Mouse (Mus musculus) testis, adult 2 months (tissue): ENCODE results near the gene Bcdin3d. TPM values are rescaled to one million over a fixed set of nuclear protein-coding genes. Genes with fewer than 3 reads are reported as not detected.

Source experiments
- H3K27ac ChIP-seq: fragments of 200-500 bp; 2 replicates; pipeline ENCODE4 v1.5.1; 2012; ENCODE audit warnings: low read depth, low read length; ENCODE audit not compliant: control insufficient read depth, insufficient read depth
- H3K27me3 ChIP-seq: fragments of 200-500 bp; 2 replicates; pipeline ENCODE4 v1.6.1; 2012; ENCODE audit warnings: mild to moderate bottlenecking, low read length, moderate library complexity; ENCODE audit not compliant: control insufficient read depth, insufficient read depth
- H3K36me3 ChIP-seq: fragments of 200-500 bp; 2 replicates; pipeline ENCODE4 v1.6.1; 2012; ENCODE audit warnings: mild to moderate bottlenecking, low read length; ENCODE audit not compliant: control insufficient read depth, insufficient read depth
- H3K4me1 ChIP-seq: fragments of 200-500 bp; 2 replicates; pipeline ENCODE4 v1.6.1; 2012; ENCODE audit warnings: low read length; ENCODE audit not compliant: control insufficient read depth, insufficient read depth
- H3K4me3 ChIP-seq: fragments of 200-500 bp; 2 replicates; pipeline ENCODE4 v1.5.1; 2012; ENCODE audit warnings: low read depth, mild to moderate bottlenecking, low read length, moderate library complexity, mixed read lengths; ENCODE audit not compliant: control insufficient read depth
- CTCF ChIP-seq: fragments of 200-500 bp; IDR thresholded peaks from 2 replicates; pipeline ENCODE4 v1.5.1; 2012; ENCODE audit warnings: low read depth, mild to moderate bottlenecking, inconsistent platforms, low read length, moderate library complexity; ENCODE audit not compliant: control insufficient read depth, insufficient read depth, insufficient replicate concordance
- POLR2A ChIP-seq: fragments of 200-500 bp; IDR thresholded peaks from 2 replicates; pipeline ENCODE4 v1.6.1; 2012; ENCODE audit warnings: low read depth, mild to moderate bottlenecking, inconsistent platforms, low read length, moderate library complexity; ENCODE audit not compliant: control insufficient read depth
- polyA plus RNA-seq: library from polyadenylated mRNA; depleted of rRNA; stranded (reverse); fragments of >200 nt; gene quantifications from 2 replicates; pipeline ENCODE4 v1.2.3, GENCODE M21; 2012

Bcdin3d gene
- polyA plus RNA-seq, 1 experiment: 4.6 TPM

DNA sequence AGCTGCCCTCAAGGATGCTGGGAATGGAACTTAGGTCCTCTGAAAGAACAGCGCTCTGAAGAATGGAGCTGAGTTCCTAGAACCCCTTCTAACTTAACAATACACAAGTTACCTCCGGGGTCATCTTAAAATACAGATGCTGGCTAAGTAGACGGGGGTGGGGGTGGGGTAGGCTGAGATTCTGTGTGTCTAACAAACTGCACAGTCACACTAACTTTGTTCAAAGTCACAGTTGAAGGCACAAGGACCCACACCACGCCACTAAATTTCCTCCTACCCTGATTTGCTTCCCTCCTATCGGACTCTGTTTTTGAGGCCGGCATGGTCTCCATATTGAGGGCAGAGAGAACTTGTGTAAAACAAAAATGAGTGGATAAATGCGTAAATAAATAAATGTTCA is 1.6 kb downstream of the Bcdin3d start:
- Histone ChIP-seq H3K27me3 (no peaks in the 10 kb centered on the region), H3K36me3 (no peaks in the 10 kb centered on the region), H3K27ac (no peak overlapping the region), H3K4me1 (peaks cover 22% of the 10 kb centered on the region), H3K4me3 (no peak overlapping the region)
- TF ChIP-seq POLR2A: no peak
- no peak for TF ChIP-seq CTCF

- Histone ChIP-seq H3K27me3 (no peaks in the 10 kb centered on the region), H3K27ac (no peak overlapping the region)
Observed at GRCm38 (mm10) chr15:99471677-99472063, 2.9 kb downstream of the Bcdin3d start.

DNA sequence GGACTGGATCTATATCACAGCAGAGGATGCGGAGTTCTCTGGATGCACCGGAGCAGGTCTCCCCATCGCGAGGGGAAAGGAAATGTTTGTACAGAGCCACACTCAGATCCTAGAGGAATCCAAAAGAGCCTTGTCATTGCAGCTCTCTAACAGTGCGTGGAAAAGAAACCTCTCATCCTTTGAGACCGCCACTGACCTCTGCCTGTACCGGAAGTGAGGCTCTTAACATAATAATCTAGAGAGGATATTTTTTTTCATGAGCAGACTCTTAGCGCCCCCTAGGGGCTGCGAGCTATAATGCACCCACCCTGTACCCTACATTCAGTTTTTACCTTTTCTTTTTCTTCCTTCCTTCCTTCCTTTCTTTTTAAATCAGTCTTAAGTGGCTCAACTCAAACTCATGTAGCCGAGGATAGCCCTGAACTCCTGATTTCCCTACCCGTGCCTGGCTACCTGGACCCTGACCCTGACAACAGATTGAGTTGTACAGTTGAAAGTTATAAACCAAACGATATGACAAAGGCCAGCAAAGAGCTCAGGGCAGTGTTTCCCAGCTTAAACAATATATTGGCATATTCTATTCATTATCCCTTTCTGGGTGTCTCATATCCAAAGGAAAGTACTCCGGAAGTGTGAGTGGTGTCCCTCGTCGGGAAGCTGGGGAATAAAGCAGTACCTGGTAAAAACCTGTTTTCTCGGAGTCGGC is 3.4 kb downstream of the Bcdin3d start:
- Histone ChIP-seq H3K4me1 (peaks cover 22% of the 10 kb centered on the region), H3K27me3 (no peaks in the 10 kb centered on the region), H3K36me3 (no peaks in the 10 kb centered on the region), H3K4me3 (peak overlapping the region; percentile 8), H3K27ac (no peak overlapping the region; the same call in 1 of the 2 replicates)
- no peak for TF ChIP-seq POLR2A
- no peak for TF ChIP-seq CTCF

More at GRCm38 (mm10) chr15:99471677-99472063, 2.9 kb downstream of the Bcdin3d start:
- Histone ChIP-seq H3K4me1 (peaks cover 22% of the 10 kb centered on the region), H3K4me3 (no peak overlapping the region), H3K36me3 (no peaks in the 10 kb centered on the region)
- TF ChIP-seq POLR2A (no peak), CTCF (no peak)

GRCm38 (mm10) chr15:99470224-99470761 is 4.2 kb downstream of the Bcdin3d start:
- Histone ChIP-seq H3K27ac (peak overlapping the region; percentile 54; the same call in 1 of the 2 replicates), H3K4me3 (peak overlapping the region; percentile 8), H3K4me1 (peaks cover 22% of the 10 kb centered on the region), H3K27me3 (no peaks in the 10 kb centered on the region), H3K36me3 (no peaks in the 10 kb centered on the region)
- TF ChIP-seq POLR2A: no peak
- no peak for TF ChIP-seq CTCF

- TF ChIP-seq POLR2A (no peak), CTCF (no peak)
- Histone ChIP-seq H3K4me1 (peaks cover 20% of the 10 kb centered on the region), H3K4me3 (no peak overlapping the region), H3K36me3 (no peaks in the 10 kb centered on the region), H3K27ac (no peak overlapping the region), H3K27me3 (no peaks in the 10 kb centered on the region)
Observed at GRCm38 (mm10) chr15:99469736-99470135, 4.8 kb downstream of the Bcdin3d start.

GRCm38 (mm10) chr15:99469067-99469466 is 5.5 kb downstream of the Bcdin3d start:
- H3K36me3 ChIP-seq: no peaks in the 10 kb centered on the region
- TF ChIP-seq CTCF: peak; percentile 52; the same call in 1 of the 2 replicates
- no peak for TF ChIP-seq POLR2A
- no peak overlapping the region for H3K27ac ChIP-seq
- no peaks in the 10 kb centered on the region for H3K27me3 ChIP-seq
- peaks cover 17% of the 10 kb centered on the region for H3K4me1 ChIP-seq
- H3K4me3 ChIP-seq: no peak overlapping the region

- no peaks in the 10 kb centered on the region for H3K27me3 ChIP-seq
- TF ChIP-seq POLR2A (no peak), CTCF (no peak)
- H3K4me3 ChIP-seq: no peak overlapping the region
- no peaks in the 10 kb centered on the region for H3K36me3 ChIP-seq
- no peak overlapping the region for H3K27ac ChIP-seq
- H3K4me1 ChIP-seq: peaks cover under 1% of the 10 kb centered on the region; the same call in 1 of the 2 replicates
Observed at GRCm38 (mm10) chr15:99463194-99463593, 11.3 kb downstream of the Bcdin3d start.

DNA sequence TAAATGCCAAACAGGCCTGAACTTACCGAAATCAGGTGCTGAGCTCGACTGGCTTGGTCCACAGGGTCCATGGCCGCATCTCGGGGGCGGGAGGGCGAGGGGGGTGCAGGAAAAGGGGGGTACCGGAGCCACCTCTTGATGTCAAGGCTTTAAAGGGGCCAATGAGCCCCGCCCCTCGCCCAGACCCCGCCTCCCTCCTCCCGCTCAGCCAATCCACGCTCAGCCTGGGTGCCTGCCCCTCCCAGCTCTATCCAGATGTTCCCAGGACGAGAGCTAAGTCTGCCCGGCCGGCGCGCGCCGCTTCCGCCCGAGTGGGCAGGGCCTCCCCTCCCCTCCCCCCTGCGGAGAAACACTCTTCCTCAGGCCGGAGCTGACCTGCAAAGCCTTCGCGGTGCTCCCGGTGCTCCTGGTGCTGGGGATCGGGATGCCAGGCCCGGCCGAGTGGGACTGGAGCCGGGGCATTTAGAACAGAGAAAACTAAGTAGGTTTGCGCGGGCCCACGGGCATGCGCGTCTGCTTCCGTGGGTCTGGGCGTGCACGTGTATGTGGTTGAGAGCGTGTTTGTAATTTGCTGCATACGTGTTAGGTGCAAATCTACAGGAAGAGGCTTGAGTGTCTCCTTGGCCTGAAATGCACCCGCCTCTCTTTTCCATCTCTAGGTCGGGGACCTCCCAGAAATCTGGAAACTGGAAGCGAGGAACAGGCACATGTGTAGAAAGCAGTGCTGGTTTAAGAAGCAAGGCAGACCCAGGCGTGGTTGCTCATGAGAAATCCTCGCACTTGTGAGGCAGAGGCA is 16.7 kb downstream of the Bcdin3d start, which contains the start of gene Nckap5l:
TSS of gene Nckap5l (minus strand) at position 143 of the 796 bp plus-strand sequence.
- TF ChIP-seq CTCF (no peak), POLR2A (no peak)
- Histone ChIP-seq H3K4me1 (peaks cover 14% of the 10 kb centered on the region), H3K4me3 (peak within 1 kb of the TSS; percentile 85), H3K27ac (peak within 1 kb of the TSS; percentile 85), H3K36me3 (no peaks in the 10 kb centered on the region), H3K27me3 (no peaks in the 10 kb centered on the region)
